Mouse (Mus musculus): Measurements from ENCODE around the gene Efna5.

The Efna5 gene

DNA sequence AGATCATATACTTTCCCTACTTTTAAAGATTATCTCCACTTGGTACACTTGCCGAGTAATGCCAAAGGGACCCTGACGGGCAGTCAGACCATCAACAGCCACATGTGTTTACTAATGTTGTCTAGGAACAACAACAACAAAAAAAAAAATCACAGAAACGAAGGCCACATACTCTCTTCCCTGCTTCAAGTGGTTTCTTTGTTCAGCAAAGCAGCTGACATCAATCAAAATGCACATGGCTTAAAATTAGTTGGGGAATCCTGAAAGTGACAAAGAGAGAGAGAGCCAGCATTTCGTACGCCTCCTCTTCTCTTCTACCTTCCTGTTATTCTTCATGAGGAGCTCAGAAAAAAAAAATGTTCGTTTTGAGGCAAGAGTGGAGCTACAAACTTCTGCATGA is 266.4 kb downstream of the Efna5 start:
- no peak for DNase-seq (ENCODE audit: low read depth in 1 of 2, low spot score in 2 of 2)

DNA sequence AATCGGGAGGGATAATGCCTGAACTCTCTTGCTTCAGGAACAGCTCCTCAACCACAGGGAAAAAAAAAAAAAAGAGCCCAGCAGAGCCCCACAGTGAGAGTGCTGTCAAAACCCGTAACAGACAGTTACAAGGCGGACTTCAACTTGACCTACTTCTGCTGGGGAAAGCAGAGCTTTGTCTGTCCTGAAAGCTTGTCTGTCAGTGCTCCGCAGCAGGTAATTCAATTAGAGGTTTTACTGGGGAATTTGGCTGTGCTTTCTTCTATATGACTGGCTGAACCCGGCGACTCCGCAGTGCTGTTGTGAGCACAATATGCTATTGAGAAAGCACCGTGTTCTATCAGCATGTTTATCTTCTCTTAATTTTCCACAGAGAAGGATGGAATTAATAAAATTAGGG is 266.9 kb downstream of the Efna5 start:
- no peak for DNase-seq (ENCODE audit: low read depth in 1 of 2, low spot score in 2 of 2)

DNA sequence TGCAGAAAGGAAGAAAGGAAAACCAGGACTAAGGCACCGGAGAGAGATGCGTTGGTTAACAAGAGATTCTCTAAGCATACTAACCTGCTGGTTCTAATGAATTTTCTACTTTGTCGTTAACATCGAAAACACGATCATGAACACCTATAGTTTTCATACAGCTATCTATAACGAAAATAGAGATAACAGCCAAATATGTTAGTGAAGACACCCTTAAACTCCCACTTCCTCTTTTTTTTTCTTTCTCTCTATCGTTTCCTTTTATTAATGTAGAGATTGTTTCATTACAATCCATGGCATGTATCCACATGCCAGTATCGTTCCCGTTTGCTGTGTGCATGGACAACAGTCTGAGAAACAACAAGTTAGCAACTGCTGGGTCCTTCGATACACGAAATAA is 267.9 kb downstream of the Efna5 start:
- no peak for DNase-seq (ENCODE audit: low read depth in 1 of 2, low spot score in 2 of 2)

DNA sequence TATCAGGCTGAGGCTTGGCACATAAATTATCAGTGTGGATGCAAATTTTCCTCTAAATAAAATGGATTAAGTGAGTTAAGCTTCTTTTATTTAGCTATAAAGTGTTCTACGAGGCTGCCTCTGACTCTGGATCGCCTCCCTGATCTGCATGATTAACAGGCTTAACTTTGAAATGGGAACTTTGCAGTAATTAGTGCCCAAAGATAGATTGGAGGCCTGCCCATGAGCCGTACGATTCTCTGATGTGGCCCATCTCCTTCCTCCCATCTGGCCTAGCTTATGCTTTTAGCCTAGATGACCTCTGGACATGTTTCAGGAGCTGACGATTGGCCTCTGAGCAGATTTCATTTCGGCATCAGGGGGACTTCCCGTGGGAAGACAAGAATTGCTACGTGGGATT is 273.0 kb downstream of the Efna5 start:
- no peak for DNase-seq (ENCODE audit: low read depth in 1 of 2, low spot score in 2 of 2)

DNA sequence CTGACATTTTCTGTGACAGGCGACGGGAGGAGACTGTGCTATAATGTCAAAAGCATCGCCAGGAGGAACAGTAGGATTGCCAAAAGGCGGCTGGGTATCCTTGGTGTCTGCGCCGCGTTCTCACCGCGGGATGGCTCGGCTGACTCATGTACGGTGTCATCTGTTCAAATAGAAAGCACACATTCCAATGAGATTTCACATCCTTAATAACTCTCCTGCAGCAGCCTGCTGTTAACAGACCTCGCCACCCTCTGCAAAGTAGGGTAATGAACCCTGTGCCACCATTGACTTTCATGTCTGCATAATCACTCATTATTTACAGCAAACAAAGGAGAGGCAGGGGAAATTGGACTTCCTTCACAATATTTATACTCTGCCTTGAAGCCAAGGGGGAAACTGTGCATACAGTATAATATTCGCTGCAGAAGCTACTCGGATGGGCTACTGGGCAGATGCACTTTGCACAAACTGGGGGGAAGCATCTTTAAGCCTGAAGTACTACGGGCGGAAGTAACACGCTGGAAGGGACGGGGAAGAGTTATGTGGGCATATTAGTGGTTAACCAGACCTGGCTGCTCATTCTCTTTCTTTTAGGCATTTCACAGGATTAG is 273.7 kb downstream of the Efna5 start:
- DNase-seq (ENCODE audit: low read depth in 1 of 2, low spot score in 2 of 2): no peak

DNA sequence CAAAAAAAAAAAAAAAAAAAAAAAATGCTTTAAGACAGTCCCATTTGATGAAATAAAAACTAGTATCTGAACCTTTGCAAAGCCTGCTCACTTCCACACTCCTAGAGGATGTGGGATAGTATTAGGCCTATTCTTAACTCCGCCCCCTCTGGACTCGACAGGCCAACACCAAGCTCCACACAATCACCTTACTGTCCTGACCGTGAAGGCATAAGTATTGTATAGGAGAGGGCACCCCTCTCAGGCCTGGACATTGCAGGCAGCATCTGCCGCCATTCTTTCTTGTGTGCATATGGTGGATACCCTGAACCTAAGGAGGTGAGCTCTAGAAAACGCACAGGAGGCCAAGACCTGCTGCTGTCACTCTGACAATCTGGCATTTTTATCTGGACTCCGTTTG is 274.4 kb downstream of the Efna5 start:
- no peak for DNase-seq (ENCODE audit: low read depth in 1 of 2, low spot score in 2 of 2)

DNA sequence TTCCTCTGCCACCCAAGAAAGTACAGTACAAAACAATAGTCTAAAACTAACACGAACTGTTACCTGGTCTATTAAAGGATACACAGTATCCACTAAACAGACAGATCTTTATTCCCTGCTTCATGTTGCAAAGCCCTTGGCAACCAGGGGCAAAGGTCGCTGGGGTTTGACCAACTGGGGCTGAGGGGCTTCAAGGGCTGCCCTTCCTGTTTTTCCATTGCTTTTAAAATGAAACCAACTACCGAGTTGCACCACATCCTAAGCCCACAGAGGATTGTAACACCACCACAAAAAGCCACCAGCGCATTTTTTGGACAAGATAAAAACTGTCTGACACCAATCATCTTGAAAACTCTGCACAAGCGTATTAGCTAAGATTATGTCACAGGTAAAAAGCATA is 276.8 kb downstream of the Efna5 start:
- no peak for DNase-seq (ENCODE audit: low read depth in 1 of 2, low spot score in 2 of 2)

DNA sequence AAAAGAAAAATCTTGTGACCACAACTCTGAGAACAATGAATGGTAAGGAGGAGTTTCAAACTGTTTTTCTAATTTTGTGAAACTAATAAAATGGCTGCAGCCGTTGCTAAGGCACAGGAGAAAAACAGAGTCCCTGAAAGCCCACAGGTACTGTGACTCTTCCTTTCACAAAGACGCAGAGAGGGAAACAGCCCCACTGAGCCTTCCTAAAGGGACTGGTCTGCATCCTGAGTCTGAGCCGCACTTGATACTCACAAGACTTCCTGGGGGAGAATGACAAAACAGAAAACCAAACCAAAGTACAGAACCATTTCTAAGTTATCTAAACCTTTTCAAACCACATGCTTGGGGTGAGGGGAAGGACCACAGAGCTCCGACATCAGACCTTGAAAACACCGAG is 277.5 kb downstream of the Efna5 start:
- no peak for DNase-seq (ENCODE audit: low read depth in 1 of 2, low spot score in 2 of 2)

DNA sequence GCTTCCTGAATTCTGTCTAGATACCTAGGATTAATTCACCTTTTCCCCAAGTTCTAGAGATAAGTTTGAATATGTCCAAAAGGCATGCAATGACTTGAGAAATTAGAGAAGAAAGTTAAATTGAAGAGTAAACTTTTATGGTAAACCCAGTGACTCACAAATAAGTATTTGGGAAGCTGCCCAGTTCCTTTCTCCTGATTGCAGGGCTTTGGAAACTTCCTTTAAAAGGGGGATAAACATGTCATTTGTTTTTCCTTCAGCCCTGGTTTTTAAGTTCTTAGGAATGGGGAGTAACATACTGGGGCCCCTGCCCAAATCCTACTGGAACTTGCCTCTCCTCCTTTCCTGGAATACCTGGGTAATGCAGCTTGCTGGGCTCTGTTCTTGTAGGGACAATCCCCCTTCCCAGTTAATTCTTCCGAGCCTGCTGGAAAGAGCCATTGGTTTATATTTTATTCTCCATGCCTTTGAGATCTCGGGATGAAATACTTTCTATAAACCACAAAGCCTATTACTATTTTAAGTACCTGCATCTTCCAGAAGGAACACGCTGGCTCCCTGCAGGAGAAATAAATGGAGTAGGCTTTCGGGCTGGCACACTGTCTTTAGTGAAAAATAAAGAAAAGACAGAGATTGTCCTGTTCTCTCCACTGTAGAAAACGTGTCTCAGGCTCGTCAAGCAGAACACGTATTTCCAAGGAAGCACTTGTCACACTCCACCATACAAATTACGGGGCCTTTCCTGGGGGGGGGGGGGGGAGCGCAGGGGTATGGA is 282.2 kb downstream of the Efna5 start:
- DNase-seq (ENCODE audit: low read depth in 1 of 2, low spot score in 2 of 2): no peak

DNA sequence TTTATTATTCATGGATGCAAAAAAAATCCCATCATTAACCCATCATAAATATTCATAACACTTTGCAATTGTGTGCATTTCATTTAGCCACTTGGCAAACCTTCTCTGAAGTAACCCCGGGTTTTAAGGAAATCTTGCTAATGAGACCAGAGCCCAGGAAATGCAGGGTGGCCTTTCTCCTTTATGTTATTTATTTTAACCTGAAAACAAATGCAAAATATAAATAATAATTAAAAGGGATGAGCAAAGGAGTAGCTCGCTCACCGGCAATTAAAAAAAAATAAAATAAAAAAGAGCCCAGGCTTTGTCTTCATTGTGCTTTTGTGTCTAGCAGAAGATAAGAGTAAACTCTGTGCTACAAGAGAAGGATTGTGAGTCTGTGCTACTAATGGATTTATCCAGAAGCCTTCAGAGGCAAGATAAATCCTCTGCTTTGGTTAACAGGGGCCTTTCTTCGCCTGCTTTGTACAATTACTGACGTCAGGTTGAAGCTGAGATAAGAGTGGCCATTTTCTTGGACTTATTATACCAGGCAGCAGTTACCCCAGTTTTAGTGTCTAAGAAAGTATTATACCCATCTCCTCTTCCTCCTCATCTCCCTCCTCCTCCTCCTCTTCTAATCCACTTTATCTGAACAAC is 288.6 kb downstream of the Efna5 start:
- no peak for DNase-seq (ENCODE audit: low read depth in 1 of 2, low spot score in 2 of 2)

DNA sequence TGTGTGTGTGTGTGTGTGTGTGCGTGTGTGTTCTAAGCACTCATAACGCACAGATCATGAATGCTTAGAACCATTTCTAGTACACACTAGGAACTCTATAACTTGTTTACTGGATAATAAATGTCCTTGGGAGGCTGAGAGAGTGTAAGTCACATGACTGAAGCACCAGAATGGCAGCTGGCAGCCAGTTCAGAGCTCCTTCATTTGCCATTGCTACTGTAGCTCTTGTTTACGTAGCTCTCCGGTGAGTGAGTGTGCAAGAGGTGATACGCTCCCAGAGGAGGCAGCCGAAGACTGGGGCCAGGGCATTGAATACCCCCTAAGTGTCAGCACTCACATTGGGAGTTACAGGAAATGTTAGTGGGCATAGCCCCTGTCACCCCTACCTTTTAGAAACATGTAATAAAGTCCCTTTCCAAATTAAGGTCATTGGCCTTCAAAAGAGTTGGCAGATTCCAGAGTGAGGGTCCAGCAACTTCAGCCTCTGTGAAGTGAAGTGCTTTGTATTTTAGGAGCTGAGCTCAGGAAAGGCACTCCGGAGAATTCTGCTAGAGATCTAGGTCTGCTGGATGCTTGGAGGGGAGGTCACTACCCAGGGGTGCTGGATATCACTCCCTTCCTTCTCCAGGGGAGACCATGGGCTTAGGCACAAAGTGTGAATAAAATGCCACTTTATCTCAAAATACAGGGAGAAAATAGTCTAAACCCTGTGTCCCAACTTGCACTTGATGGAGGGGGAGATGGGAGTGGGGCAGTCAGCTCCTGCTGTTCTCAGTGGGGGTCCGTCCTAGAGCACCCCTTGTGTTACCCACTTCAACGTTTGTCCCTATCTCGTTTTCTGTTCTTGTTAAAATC is 289.3 kb downstream of the Efna5 start:
- no peak for DNase-seq (ENCODE audit: low read depth in 1 of 2, low spot score in 2 of 2)

DNA sequence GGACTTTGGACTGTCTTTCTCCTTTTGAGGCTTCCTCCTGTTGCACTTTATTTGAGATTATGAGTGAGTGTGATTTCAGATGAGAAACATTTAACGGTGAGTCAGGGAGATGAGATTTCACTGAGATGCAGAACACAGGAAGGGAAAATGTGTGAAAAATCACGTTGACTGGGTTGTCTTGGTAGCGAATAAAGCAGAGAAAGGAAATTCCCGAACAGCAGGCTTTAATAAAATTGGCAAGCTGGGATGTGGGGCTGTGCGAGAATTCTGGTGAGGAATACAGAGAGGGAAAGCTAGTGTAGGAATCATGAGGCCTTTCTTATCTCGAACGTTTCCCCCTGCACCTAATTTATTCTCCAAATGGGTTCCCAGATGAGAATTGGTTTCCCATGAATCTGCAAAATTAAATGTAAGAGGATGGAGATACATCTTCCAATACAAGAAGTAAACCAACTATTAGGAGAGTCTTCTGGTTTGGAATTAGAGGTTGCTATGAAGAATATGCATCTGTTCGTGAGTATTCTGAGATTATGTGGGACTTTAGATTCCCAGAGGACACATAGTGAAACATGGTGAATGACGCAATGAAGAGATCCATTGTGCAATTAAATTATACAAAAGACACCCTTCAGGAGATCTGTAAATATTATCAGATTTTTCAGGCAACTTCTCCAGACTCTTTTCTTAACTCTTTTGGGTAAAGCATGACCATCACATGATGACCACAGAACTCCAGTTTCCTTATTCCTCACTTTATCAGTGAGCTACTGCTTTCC is 290.2 kb downstream of the Efna5 start:
- DNase-seq (ENCODE audit: low read depth in 1 of 2, low spot score in 2 of 2): no peak

DNA sequence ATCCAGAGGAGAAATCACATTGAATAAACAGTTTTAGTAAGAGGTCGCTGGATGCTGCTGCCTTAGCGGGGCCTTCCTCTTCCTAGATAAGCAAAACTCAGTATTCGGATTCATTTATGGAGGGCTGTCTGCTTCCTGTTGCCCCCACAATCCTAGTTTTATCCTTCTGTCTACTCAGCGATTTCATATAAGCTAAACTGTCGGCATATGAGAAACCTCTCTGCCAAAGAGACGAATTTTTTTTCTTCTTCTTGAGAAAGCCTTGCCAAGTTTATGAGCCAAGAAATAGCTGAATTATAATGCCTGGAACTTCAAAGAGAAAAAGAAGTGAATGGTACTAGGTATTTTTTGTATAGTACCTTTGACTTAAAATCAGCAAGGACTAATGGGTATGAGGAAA is 301.0 kb downstream of the Efna5 start:
- no peak for DNase-seq (ENCODE audit: low read depth in 1 of 2, low spot score in 2 of 2)

DNA sequence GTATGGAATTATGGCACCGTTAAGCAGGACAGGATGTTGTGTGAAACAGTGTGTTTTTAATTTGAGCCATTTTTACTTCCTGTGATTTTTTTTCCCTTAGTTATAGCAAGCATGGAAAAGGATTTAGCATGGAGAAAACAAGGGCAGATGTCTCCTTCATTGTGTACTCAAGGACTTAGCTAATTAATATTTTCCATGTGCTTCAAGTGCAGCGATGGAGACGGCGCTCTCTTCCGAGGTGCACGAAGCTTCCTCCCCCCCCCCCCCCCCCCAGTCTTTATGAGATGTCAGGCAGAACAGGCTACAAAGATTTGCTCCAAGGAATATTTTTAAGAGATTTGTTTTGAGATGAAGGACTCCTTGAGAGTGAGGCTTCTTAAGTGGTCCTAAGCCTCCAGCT is 301.5 kb downstream of the Efna5 start:
- DNase-seq (ENCODE audit: low read depth in 1 of 2, low spot score in 2 of 2): no peak

DNA sequence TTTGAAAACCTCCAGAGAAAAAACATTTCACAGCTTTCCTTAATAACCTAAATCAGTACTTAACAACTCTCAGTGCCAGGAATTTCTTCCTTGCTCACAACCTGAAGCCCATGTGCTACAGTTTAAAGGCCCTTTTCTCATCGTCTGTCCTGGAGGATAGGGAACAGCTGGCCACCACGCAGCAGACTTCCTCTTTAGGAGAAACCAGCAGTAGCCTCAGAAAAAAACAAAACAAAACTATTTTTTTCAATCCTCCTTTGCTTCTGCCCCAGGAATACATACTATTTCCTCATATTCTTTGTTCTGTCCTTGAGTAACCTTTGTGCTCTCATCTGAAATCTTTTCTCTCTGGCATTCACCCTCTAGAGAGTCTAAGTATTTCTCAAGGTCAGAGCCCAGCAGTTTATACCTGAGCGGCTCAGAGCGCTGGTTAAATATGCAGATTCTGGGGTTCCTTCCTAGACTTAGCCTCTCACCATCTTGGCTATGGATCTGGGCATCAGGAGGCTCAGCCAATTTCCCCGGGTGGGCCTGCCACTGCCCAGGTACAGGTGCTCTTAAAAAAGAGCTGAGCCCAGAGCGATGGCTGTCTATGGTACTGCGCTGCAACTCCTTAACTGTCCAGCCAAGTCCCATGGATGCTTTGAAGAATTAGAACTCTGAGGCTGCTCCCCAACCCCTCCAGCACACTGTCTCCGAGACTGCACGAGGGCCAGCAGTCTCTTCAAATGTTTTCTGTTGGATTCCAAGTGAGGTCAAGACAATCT is 306.4 kb downstream of the Efna5 start:
- DNase-seq (ENCODE audit: low read depth in 1 of 2, low spot score in 2 of 2): no peak

DNA sequence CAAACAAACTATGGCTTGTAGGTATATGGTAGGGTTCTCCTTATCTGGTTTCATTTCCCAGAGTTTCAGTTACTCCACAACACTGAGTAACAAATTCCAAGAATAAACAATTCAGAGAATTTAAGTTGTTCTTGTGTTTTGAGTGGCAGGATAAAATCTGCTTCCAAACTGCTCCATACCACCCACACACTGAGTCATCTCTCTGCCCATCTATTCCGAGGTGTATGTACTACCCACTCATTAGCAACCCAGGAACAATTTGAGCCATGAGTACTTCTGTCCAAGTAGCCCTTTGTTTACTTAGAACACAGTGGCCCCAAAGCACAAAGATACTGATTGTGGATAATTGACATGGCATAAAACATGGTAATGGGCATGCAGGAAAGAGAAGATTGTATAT is 311.0 kb downstream of the Efna5 start:
- DNase-seq (ENCODE audit: low read depth in 1 of 2, low spot score in 2 of 2): no peak

DNA sequence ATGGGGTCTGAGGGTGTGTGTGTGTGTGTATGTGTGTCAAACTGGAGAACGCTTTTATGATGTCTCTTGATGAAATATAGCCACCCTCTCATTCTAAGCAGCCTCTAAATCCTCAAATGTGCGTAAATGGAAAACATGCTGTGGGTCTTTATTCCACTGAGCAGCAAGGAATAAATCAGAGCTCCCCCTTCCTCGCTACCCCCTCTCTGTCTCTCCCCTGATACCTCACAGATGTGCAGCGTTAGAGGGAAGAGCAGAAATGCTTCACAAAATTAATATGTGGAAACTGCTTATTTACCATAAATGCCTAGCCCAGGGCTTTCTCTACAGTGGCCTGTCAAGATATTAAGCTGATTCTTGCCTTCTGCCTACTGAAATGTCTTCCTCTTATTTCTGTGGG is 313.1 kb downstream of the Efna5 start:
- no peak for DNase-seq (ENCODE audit: low read depth in 1 of 2, low spot score in 2 of 2)

DNA sequence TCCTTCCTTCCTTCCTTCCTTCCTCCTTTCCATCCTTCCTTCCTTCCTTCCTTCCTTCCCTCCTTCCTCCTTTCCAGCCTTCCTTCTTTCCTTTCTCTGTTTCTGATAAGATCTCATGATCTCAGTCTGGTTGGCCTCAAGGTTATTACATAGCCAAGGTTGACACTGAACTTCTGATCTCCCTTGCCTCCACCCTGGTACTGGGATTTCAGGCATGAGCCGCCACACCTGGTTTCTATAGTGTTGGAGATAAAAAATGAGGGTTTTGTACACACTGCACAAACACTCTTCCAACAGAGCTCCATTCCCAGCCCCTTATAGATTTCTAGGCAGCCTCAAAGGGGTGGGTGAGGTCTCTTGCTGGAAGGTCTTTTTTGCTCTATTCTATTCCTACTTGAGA is 315.5 kb downstream of the Efna5 start:
- DNase-seq (ENCODE audit: low read depth in 1 of 2, low spot score in 2 of 2): no peak

DNA sequence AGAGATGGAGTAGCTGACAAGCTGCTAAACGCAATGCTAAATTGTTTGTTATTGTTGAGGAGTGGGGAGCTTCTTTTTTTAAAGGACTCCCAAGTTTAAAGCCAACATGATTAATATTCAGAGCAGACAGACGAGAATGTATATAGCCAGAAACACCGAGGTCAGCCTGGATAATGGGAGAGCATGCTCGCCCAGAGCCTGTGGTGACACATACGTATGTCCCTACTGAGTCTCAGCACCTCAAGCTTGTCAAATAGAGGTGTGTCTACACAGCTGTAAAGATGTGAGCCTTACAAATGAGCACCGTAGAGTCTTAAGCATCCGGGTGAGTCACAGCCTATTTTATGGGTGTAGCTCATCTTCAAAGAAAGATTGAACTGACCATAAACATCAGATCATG is 318.7 kb downstream of the Efna5 start:
- DNase-seq (ENCODE audit: low read depth in 1 of 2, low spot score in 2 of 2): no peak

DNA sequence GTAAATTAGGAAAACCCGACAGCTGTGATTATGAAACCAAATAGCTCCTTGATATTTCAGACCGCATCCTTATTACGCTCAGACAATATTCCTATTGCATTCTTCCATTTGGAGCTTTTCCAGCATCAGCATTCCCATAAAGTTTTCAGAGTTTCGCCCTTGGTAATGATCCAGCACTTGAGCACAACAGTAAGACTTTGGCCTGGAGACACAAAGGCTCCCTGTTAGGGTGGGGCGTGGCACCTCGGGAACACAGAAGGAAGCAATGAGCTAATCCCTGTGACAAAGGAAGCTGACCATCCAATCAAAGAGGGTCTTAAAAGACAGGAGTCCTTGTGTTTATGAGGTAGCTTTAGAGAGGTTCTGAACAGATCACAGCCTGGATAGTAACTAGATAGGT is 323.9 kb downstream of the Efna5 start:
- no peak for DNase-seq (ENCODE audit: low read depth in 1 of 2, low spot score in 2 of 2)
